Mouse (Mus musculus) retina, embryonic 14.5 days (tissue): ENCODE results near the gene Vmn1r41.

Experiments used
- DNase-seq: peaks from one replicate; pipeline ENCODE4 v3.0.0-alpha.2; 2015; ENCODE audit warnings: low spot score

Gene Vmn1r41

DNA sequence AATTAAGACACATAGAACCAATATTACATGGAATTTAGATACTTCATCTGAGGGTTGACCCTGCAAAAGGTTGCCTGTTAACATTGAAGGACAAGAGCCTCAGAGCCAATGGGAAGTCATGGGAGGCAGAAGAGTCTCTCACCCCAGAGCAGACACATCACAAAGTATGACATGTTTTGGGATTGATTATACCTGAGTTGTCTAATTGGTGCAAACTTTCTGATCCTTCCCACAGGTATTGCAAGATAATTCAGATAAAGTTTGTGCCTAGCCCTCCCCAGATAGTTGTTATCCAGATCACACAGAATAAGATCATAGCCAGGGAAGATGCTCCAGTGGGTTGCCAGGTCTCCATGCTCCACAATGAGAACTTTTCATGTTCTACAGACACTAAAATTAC, at the start of gene Vmn1r41:
Vmn1r41 (plus strand) TSS at position 301 of the 400 bp plus-strand sequence.
- no peak for DNase-seq

GRCm38 (mm10) chr6:89706624-89707023, 33.9 kb upstream of the Vmn1r41 start:
- DNase-seq: no peak

GRCm38 (mm10) chr6:89707240-89707639, 33.3 kb upstream of the Vmn1r41 start, which contains the start of gene Vmn1r40:
Gene Vmn1r40 (plus strand): TSS chr6:89707540.
- no peak for DNase-seq

GRCm38 (mm10) chr6:89718051-89718450, 22.5 kb upstream of the Vmn1r41 start:
- DNase-seq: no peak

DNA sequence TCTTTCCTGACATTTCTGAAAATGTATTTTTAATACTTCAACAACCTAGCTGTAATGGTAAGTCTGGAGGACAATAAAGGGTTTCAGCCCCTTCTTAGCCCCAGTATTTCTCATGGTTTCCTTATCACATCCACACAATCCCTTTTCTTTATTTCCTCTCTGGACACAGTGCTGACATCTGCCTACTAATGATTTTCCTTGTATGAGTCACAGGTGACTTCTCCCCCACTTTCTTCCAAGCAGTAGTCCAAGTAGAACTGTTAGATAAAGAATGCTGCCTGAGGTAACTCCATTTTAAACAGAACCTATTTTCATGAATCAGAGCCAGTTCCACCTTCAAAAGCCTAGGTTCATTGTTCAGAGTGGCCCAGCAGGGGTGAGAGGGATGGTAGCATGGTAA, 2.2 kb downstream of the Vmn1r41 start:
- DNase-seq: no peak

DNA sequence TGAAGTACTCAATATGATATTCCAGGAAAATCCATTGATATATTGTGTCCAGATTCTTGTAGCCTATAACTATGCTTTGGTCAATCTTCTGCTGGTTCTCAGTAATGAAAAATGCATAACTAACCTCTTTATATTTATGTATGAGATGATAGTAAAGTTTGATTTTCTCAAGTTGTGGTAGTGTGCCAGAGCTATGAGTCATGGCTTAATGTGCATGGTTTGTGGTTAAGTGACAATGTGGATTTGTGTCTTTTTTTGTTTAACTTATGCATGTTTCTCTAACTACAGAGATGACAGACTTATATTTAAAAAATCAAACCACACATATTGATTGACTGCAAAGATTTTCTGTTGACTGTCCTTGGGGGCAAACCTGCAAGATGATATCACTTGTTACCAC, 49.7 kb downstream of the Vmn1r41 start:
- no peak for DNase-seq
